Mouse (Mus musculus) layer of hippocampus, adult 2 months (tissue): ENCODE results near the gene Armc9. TPM values are rescaled to one million over a fixed set of nuclear protein-coding genes. Genes with fewer than 3 reads are reported as not detected.

Source experiments
- DNase-seq, 2 experiments: peaks; one replicate each; pipeline ENCODE4 v3.0.0; 2022; ENCODE audit warnings: low spot score in 2 of 2
- H3K27ac ChIP-seq: fragments of 200-600 bp; 2 replicates; pipeline ENCODE4 v1.8.1; 2022
- H3K4me3 ChIP-seq: fragments of 200-600 bp; 2 replicates; pipeline ENCODE4 v1.8.1; 2022; ENCODE audit warnings: mild to moderate bottlenecking
- CTCF ChIP-seq: fragments of 200-600 bp; conservative IDR thresholded peaks from 2 replicates; pipeline ENCODE4 v1.8.1; 2022; ENCODE audit warnings: antibody characterized with exemption, mild to moderate bottlenecking, moderate library complexity
- total RNA-seq, 2 experiments: library from RNA; stranded (reverse); gene quantifications; 2 replicates each; pipeline ENCODE4 v1.2.3; 2021

Gene Armc9
- total RNA-seq, 2 experiments from 2014 or later: 37.3 to 40.1 TPM

DNA sequence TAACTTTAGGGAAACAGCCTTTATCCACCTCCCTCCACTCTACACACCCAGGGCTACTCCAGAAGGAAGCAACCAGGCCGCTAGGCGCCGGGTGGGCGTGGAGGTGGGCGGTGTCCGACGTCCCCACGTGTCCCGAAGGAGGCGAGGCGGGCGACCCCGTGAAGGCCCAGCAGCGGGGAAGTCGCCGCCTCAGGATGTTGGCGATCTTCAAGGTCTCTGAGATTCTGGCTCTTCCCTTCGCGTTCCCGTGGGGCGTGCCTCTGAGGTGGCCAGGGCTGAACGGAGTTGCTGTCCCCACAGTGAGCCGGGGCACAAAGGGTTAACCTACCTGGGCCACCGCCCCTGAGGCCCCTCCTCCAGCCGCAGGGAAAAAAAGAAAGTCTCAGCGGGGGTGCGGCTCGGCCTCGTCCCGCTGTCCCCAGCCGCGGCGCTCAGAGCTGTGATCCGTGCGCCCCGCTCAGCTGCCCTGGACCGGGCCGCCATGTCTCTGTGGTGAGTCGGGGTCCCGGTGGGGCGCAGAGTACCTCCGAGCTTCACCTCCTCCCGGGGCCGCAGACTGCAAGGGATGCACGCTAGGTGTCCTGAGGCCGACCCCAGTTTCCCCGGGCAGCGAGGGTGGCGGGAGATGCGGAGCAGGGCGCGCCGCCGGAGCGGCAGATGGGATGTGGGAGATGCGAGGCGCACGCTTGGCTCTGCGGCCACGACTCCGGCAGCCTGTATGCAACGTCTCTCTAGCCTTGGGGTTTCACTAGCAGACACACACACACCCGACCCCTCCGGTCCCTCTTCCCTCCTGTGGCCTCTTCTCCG is 148.7 kb downstream of the Armc9 start:
- DNase-seq: no peak
- Histone ChIP-seq H3K27ac (peak overlapping the region; percentile 48; the same call in 1 of the 2 replicates), H3K4me3 (peak overlapping the region; percentile 56)
- no peak for TF ChIP-seq CTCF

DNA sequence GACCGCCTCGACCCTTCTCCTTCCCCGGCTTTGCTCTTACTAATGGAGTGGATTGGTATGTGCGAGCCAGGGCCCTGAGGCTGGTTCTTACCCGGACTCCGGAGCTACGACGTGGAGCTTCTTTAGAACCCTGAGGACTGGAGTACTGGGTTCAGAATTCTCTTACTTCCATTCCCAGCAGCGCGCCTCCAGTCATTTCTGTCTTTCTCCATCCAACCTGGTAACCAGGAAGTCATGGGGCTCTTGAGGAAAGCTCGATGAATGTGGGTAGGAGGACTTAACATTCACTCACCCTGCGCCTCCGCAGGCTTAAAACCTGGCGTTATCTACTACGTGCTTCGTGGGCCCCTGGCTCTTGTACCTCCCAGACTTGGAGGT is 149.3 kb downstream of the Armc9 start:
- H3K27ac ChIP-seq: no peak overlapping the region
- no peak for DNase-seq
- H3K4me3 ChIP-seq: peak overlapping the region; percentile 56
- TF ChIP-seq CTCF: no peak

- no peak for TF ChIP-seq CTCF
These were observed 152.1 kb downstream of the Armc9 start for GRCm38 (mm10) chr1:86306686-86307085.

DNA sequence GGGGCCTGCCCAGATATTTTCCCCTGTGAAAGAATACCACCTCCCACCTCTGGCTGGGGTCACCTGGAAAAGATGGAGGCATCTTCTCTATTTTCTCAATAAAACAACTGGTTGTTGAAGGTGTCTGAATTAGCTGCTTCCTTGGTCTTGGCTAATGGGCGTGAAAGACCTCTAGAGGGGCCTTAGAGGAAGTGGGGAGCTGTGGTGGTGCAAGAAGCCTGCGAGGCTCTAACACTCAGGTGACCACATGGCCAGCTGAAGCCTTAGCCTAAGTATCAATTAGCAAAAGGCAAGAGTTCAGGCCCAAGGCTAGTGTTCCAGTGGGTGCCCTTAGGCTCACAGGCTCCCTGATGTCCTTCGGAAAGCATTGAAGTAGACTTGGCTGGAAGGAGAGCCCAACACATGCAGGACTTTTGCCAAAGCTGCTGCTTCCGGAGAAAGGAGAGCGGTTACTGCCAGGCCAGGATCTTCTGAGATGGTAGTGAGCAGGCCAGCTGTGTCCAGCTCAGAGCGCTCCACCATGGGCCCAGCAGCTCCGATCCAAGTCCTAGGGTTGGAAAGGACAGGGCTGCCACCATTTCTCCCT is 152.7 kb downstream of the Armc9 start:
- no peak overlapping the region for H3K27ac ChIP-seq
- no peak for TF ChIP-seq CTCF
- H3K4me3 ChIP-seq: no peak overlapping the region
- no peak for DNase-seq

More at GRCm38 (mm10) chr1:86306686-86307085, 152.1 kb downstream of the Armc9 start:
- no peak overlapping the region for H3K27ac ChIP-seq
- no peak overlapping the region for H3K4me3 ChIP-seq
- no peak for DNase-seq

DNA sequence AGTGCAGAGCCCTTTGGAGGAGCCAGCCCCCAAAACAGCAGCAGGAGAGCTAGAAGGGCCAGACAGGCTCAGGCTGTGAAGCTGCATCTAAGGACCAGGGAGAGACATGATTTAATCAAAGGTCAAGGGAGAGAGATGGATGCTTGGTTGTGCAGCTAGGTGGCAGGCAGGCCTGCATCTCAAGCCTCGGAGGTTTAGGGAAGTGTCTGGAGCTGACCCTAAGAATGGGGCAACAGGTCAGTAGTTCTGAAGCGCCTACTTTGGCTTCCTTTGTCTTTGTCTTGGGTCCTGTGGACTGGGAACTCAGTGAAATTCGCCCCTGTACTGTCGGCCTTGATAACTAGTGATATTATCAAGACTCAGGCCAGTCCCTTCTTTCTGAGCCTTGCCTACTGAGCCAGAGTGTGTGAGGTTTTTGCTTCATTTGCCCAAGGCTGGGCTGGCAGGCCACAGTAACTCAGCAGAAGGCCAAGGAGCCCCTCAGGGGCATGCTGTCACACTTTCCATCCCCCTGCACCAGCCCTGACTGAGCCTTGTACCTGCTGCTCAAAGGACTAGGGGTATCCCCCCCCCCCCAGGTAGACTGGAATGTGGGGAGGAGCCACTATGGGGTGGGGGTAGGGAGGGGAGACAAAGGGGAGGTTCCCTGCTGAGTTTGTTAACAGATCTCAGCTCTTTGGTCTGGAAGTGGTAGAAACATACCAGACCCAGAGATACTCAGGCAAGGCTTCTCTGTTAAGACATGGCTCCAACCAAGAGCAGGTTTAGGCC is 153.5 kb downstream of the Armc9 start:
- Histone ChIP-seq H3K27ac (no peak overlapping the region), H3K4me3 (no peak overlapping the region)
- TF ChIP-seq CTCF: no peak
- no peak for DNase-seq

GRCm38 (mm10) chr1:86309270-86309833 is 154.8 kb downstream of the Armc9 start:
- TF ChIP-seq CTCF: no peak
- no peak overlapping the region for H3K27ac ChIP-seq
- no peak for DNase-seq

GRCm38 (mm10) chr1:86310536-86311310 is 156.1 kb downstream of the Armc9 start:
- no peak for TF ChIP-seq CTCF
- Histone ChIP-seq H3K27ac (no peak overlapping the region), H3K4me3 (no peak overlapping the region)
- DNase-seq: no peak

More at GRCm38 (mm10) chr1:86309270-86309833, 154.8 kb downstream of the Armc9 start:
- H3K4me3 ChIP-seq: no peak overlapping the region

- Histone ChIP-seq H3K27ac (no peak overlapping the region), H3K4me3 (no peak overlapping the region)
- TF ChIP-seq CTCF: no peak
- DNase-seq: no peak
These were observed 157.0 kb downstream of the Armc9 start for GRCm38 (mm10) chr1:86311467-86312005.

GRCm38 (mm10) chr1:86312269-86312668 is 157.7 kb downstream of the Armc9 start:
- no peak for TF ChIP-seq CTCF
- no peak for DNase-seq

DNA sequence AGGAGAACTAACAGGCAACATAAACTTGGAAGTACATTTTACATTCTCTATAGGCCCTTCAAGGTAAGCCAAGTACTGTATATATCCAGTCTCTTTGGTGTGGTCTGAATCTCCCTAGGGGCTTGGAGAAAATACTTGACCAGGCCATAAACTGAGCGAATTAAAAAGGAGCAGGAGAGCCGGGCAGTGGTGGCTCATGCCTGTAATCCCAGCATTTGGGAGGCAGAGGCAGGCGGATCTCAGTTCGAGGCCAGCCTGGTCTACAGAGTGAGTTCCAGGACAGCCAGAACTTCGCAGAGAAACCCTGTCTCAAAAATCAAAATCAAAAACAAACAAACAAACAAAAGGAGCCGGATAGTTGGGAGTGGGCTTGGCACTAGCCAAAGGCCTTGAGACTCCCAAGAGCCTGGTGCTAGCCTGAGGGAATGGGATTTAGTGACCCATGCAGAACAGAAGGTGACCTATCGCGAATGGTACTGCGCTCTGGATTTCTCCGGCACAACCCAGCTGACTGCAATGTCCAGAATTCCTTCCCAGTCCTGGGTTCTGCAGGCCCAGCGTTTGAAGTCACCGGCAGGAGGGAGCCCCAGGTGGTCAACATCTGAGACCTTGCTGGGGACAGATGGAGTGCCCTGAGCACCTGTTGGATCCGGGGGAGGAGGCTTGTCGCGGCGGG is 158.7 kb downstream of the Armc9 start:
- DNase-seq: no peak
- Histone ChIP-seq H3K4me3 (no peak overlapping the region), H3K27ac (no peak overlapping the region)
- TF ChIP-seq CTCF: no peak

More at GRCm38 (mm10) chr1:86312269-86312668, 157.7 kb downstream of the Armc9 start:
- no peak overlapping the region for H3K27ac ChIP-seq
- H3K4me3 ChIP-seq: no peak overlapping the region

- Histone ChIP-seq H3K4me3 (no peak overlapping the region), H3K27ac (no peak overlapping the region)
- TF ChIP-seq CTCF: peak; percentile 70
- DNase-seq: no peak
These were observed 159.2 kb downstream of the Armc9 start for GRCm38 (mm10) chr1:86313772-86314125.

DNA sequence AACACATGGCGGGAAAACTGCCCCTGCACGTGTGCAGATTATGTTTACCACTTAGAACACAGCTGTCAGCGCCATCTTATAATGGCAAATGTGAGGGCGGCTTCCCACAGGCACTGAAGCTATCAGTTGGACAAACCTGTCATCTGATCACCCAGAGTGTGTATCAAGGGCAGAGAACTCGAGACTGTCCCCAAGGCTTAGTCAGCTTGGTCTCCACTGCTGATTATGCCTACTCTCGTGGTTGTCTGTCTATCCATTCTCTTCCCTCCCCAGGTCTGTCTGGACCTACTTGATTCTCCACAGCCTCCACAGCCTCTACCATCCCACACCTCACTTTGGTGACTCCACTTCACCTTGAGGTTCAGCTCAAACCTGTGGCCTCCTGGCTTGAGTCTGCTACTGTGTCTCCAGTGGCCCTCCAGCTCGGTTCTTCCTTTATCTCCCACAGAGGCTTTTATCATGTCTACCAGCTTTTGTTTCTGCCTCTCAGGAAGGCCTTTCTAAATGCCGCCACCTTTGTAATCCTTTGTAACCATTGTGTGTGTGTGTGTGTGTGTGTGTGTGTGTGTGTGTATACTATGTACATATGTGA is 166.3 kb downstream of the Armc9 start:
- Histone ChIP-seq H3K27ac (no peak overlapping the region), H3K4me3 (no peak overlapping the region)
- no peak for TF ChIP-seq CTCF
- DNase-seq: no peak

Other genes with a start within 250 kb of the Armc9 start
- 1 to 10 TPM; 3.3 to 3.6 TPM for gene 4933407L21Rik, start 226.3 kb upstream of the Armc9 start, total RNA-seq
- gene Gpr55, start 193.8 kb upstream of the Armc9 start, total RNA-seq: not detected
- gene Spata3, start 138.0 kb upstream of the Armc9 start, total RNA-seq: 1 to 10 TPM; 1.2 TPM
- gene 2810459M11Rik, start 108.9 kb upstream of the Armc9 start, total RNA-seq: 10 to 100 TPM in 1 of 2 experiments, 1 to 10 TPM in 1; 9.8 to 11.9 TPM
- gene Psmd1, start 90.4 kb upstream of the Armc9 start, total RNA-seq: 100 to 1,000 TPM; 105 to 111 TPM
- not detected for gene Htr2b, start 42.8 kb upstream of the Armc9 start, total RNA-seq
- gene Gm21972, start 21.1 kb upstream of the Armc9 start, total RNA-seq: 1 to 10 TPM; 2.1 to 9.0 TPM
- 1 to 10 TPM in 1 of 2 experiments, under 1 TPM in 1; 0.98 to 1.2 TPM for gene B3gnt7, start 148.1 kb downstream of the Armc9 start, total RNA-seq
- gene Ncl, start 204.6 kb downstream of the Armc9 start, total RNA-seq: 100 to 1,000 TPM; 140 to 145 TPM